Mouse (Mus musculus) forebrain, embryonic 12.5 days (tissue): Measurements from ENCODE around the gene Ssu2. TPM values are rescaled to one million over a fixed set of nuclear protein-coding genes. Genes with fewer than 3 reads are reported as not detected.

ENCODE experiments used
- ATAC-seq: fragments of 200-750 bp; cut with Nextera tagmentation; 2 replicates; pipeline ENCODE4 v1.8.0; 2017; ENCODE audit warnings: moderate TSS enrichment; ENCODE audit not compliant: low FRiP score
- H3K27ac ChIP-seq: fragments of 300-500 bp; sonication (generic); 2 replicates; pipeline ENCODE4 v1.5.1; 2016; ENCODE audit warnings: mild to moderate bottlenecking
- H3K27me3 ChIP-seq: fragments of 300-500 bp; sonication (generic); 2 replicates; pipeline ENCODE4 v1.6.1; 2016; ENCODE audit warnings: mild to moderate bottlenecking
- H3K36me3 ChIP-seq: fragments of 300-500 bp; sonication (generic); replicated peaks from 2 replicates; pipeline ENCODE4 v1.6.1; 2016; ENCODE audit warnings: mild to moderate bottlenecking
- H3K4me1 ChIP-seq: fragments of 300-500 bp; sonication (generic); 2 replicates; pipeline ENCODE4 v1.6.1; 2016
- H3K4me2 ChIP-seq: fragments of 300-500 bp; sonication (generic); 2 replicates; pipeline ENCODE4 v1.6.1; 2016; ENCODE audit warnings: mild to moderate bottlenecking, moderate library complexity
- H3K4me3 ChIP-seq: fragments of 300-500 bp; sonication (generic); replicated peaks from 2 replicates; pipeline ENCODE4 v1.5.1; 2016; ENCODE audit warnings: mild to moderate bottlenecking
- H3K9ac ChIP-seq: fragments of 300-500 bp; sonication (generic); 2 replicates; pipeline ENCODE4 v1.6.1; 2016; ENCODE audit warnings: mild to moderate bottlenecking
- H3K9me3 ChIP-seq: fragments of 300-500 bp; sonication (generic); 2 replicates; pipeline ENCODE4 v1.6.1; 2016
- WGBS: fragments of 180-500 bp; shearing (Covaris S2); methylation state at CpG from one replicate; pipeline ENCODE4 v1.1.7; 2016; 5-methylcytosine and 5-hydroxymethylcytosine counted together
- polyA plus RNA-seq: library from polyadenylated mRNA; unstranded; fragments of >200 nt; fragmentation: Nextera tagmentation; extraction: Ambion mirVana; gene quantifications from 2 replicates; pipeline ENCODE4 v1.2.1, GENCODE M21; 2016

The Ssu2 gene
- polyA plus RNA-seq, 1 experiment from 2014 or later = 0.32 TPM

GRCm38 (mm10) chr6:112379054-112379453 is 8.8 kb downstream of the Ssu2 start:
- Histone ChIP-seq H3K4me3 (no peak overlapping the region), H3K4me1 (no peaks in the 10 kb centered on the region), H3K36me3 (no peaks in the 10 kb centered on the region), H3K4me2 (no peak overlapping the region), H3K27ac (no peak overlapping the region), H3K9ac (no peak overlapping the region), H3K27me3 (no peaks in the 10 kb centered on the region), H3K9me3 (no peaks in the 10 kb centered on the region)
- 93% methylated on average over 9 of the region's 9 CpGs for WGBS
- no peak for ATAC-seq

- no peak overlapping the region for H3K4me2 ChIP-seq
- 70% methylated on average over 9 of the region's 13 CpGs for WGBS
Measured at GRCm38 (mm10) chr6:112375661-112376392, 12.0 kb downstream of the Ssu2 start.

GRCm38 (mm10) chr6:112373886-112374585 is 13.8 kb downstream of the Ssu2 start:
- no peak overlapping the region for H3K9ac ChIP-seq
- H3K4me3 ChIP-seq = no peak overlapping the region
- H3K36me3 ChIP-seq = no peaks in the 10 kb centered on the region
- peak; percentile 70 for ATAC-seq
- H3K4me2 ChIP-seq = no peak overlapping the region
- H3K27ac ChIP-seq = no peak overlapping the region
- 46% methylated on average over 8 of the region's 8 CpGs for whole genome bisulfite sequencing
- no peaks in the 10 kb centered on the region for H3K9me3 ChIP-seq
- H3K27me3 ChIP-seq = no peaks in the 10 kb centered on the region
- H3K4me1 ChIP-seq = no peaks in the 10 kb centered on the region

More at GRCm38 (mm10) chr6:112375661-112376392, 12.0 kb downstream of the Ssu2 start:
- no peak overlapping the region for H3K27ac ChIP-seq
- H3K4me3 ChIP-seq = no peak overlapping the region
- ATAC-seq = no peak
- no peak overlapping the region for H3K9ac ChIP-seq
- H3K36me3 ChIP-seq = no peaks in the 10 kb centered on the region
- H3K27me3 ChIP-seq = no peaks in the 10 kb centered on the region
- no peaks in the 10 kb centered on the region for H3K4me1 ChIP-seq
- H3K9me3 ChIP-seq = no peaks in the 10 kb centered on the region

GRCm38 (mm10) chr6:112365294-112365693 is 22.5 kb downstream of the Ssu2 start:
- no peak overlapping the region for H3K4me2 ChIP-seq
- H3K9me3 ChIP-seq = no peaks in the 10 kb centered on the region
- ATAC-seq = no peak
- no peak overlapping the region for H3K27ac ChIP-seq
- H3K4me3 ChIP-seq = no peak overlapping the region
- H3K9ac ChIP-seq = no peak overlapping the region
- no peaks in the 10 kb centered on the region for H3K4me1 ChIP-seq
- H3K36me3 ChIP-seq = no peaks in the 10 kb centered on the region
- H3K27me3 ChIP-seq = no peaks in the 10 kb centered on the region
- WGBS = 80% methylated on average over 10 of the region's 10 CpGs

GRCm38 (mm10) chr6:112364581-112364980 is 23.2 kb downstream of the Ssu2 start:
- no peaks in the 10 kb centered on the region for H3K27me3 ChIP-seq
- H3K4me2 ChIP-seq = no peak overlapping the region
- no peak overlapping the region for H3K9ac ChIP-seq
- 44% methylated on average over 2 of the region's 2 CpGs for WGBS
- ATAC-seq = 0 out of 2 replicates have a peak, but pooled peaks have one; percentile 39
- no peaks in the 10 kb centered on the region for H3K36me3 ChIP-seq
- H3K4me1 ChIP-seq = no peaks in the 10 kb centered on the region
- H3K27ac ChIP-seq = no peak overlapping the region
- H3K9me3 ChIP-seq = no peaks in the 10 kb centered on the region
- no peak overlapping the region for H3K4me3 ChIP-seq

- ATAC-seq = peak; percentile 75; the same call in 1 of the 2 replicates
- no peaks in the 10 kb centered on the region for H3K27me3 ChIP-seq
- no peak overlapping the region for H3K27ac ChIP-seq
- no peak overlapping the region for H3K4me3 ChIP-seq
- 45% methylated on average over 6 of the region's 6 CpGs for WGBS
- no peaks in the 10 kb centered on the region for H3K4me1 ChIP-seq
- no peaks in the 10 kb centered on the region for H3K36me3 ChIP-seq
- no peak overlapping the region for H3K4me2 ChIP-seq
- no peak overlapping the region for H3K9ac ChIP-seq
- no peaks in the 10 kb centered on the region for H3K9me3 ChIP-seq
Measured at GRCm38 (mm10) chr6:112362349-112362958, 25.4 kb downstream of the Ssu2 start.

GRCm38 (mm10) chr6:112360676-112361075 is 27.1 kb downstream of the Ssu2 start:
- H3K36me3 ChIP-seq = no peaks in the 10 kb centered on the region
- no peaks in the 10 kb centered on the region for H3K9me3 ChIP-seq
- H3K9ac ChIP-seq = no peak overlapping the region
- H3K4me1 ChIP-seq = no peaks in the 10 kb centered on the region
- 88% methylated on average over 8 of the region's 8 CpGs for WGBS
- ATAC-seq = no peak
- no peaks in the 10 kb centered on the region for H3K27me3 ChIP-seq
- no peak overlapping the region for H3K4me3 ChIP-seq
- H3K4me2 ChIP-seq = no peak overlapping the region
- H3K27ac ChIP-seq = no peak overlapping the region

GRCm38 (mm10) chr6:112359341-112359740 is 28.5 kb downstream of the Ssu2 start:
- WGBS = 88% methylated on average over 1 of the region's 1 CpGs
- H3K27ac ChIP-seq = no peak overlapping the region
- ATAC-seq = no peak
- H3K4me1 ChIP-seq = no peaks in the 10 kb centered on the region
- H3K9ac ChIP-seq = no peak overlapping the region
- H3K27me3 ChIP-seq = no peaks in the 10 kb centered on the region
- H3K36me3 ChIP-seq = no peaks in the 10 kb centered on the region
- H3K4me3 ChIP-seq = no peak overlapping the region
- H3K4me2 ChIP-seq = no peak overlapping the region
- no peaks in the 10 kb centered on the region for H3K9me3 ChIP-seq

GRCm38 (mm10) chr6:112350452-112350851 is 37.4 kb downstream of the Ssu2 start:
- no peak for ATAC-seq
- 93% methylated on average over 4 of the region's 4 CpGs for WGBS
- Histone ChIP-seq H3K4me3 (no peak overlapping the region), H3K9me3 (no peaks in the 10 kb centered on the region), H3K27ac (no peak overlapping the region), H3K36me3 (no peaks in the 10 kb centered on the region), H3K27me3 (no peaks in the 10 kb centered on the region), H3K4me2 (no peak overlapping the region), H3K9ac (no peak overlapping the region), H3K4me1 (no peaks in the 10 kb centered on the region)

- Histone ChIP-seq H3K27ac (no peak overlapping the region), H3K36me3 (no peaks in the 10 kb centered on the region), H3K4me3 (no peak overlapping the region), H3K27me3 (no peaks in the 10 kb centered on the region), H3K9me3 (no peaks in the 10 kb centered on the region), H3K9ac (no peak overlapping the region), H3K4me2 (no peak overlapping the region), H3K4me1 (no peaks in the 10 kb centered on the region)
- ATAC-seq = no peak
- 81% methylated on average over 4 of the region's 4 CpGs for WGBS
Measured at GRCm38 (mm10) chr6:112339016-112339415, 48.8 kb downstream of the Ssu2 start.

GRCm38 (mm10) chr6:112337667-112338066 is 50.2 kb downstream of the Ssu2 start:
- Histone ChIP-seq H3K36me3 (no peaks in the 10 kb centered on the region), H3K9ac (no peak overlapping the region), H3K27me3 (no peaks in the 10 kb centered on the region), H3K4me1 (no peaks in the 10 kb centered on the region), H3K27ac (no peak overlapping the region), H3K9me3 (no peaks in the 10 kb centered on the region), H3K4me3 (no peak overlapping the region), H3K4me2 (no peak overlapping the region)
- 93% methylated on average over 6 of the region's 6 CpGs for WGBS
- ATAC-seq = no peak

GRCm38 (mm10) chr6:112333930-112334329 is 53.9 kb downstream of the Ssu2 start:
- ATAC-seq = no peak
- Histone ChIP-seq H3K27me3 (no peaks in the 10 kb centered on the region), H3K4me1 (peaks cover 5% of the 10 kb centered on the region), H3K36me3 (no peaks in the 10 kb centered on the region), H3K9ac (no peak overlapping the region), H3K4me2 (no peak overlapping the region), H3K9me3 (no peaks in the 10 kb centered on the region), H3K27ac (no peak overlapping the region), H3K4me3 (no peak overlapping the region)
- WGBS = 92% methylated on average over 5 of the region's 5 CpGs
